Mouse (Mus musculus): ENCODE measurements around the gene Rpgrip1.

Gene Rpgrip1

GRCm38 (mm10) chr14:52196230-52197155 lies 86.0 kb downstream of the Rpgrip1 start:
- DNase-seq (ENCODE audit: extremely low read depth, low read depth, low spot score) = no peak

GRCm38 (mm10) chr14:52197156-52197878 lies 86.8 kb downstream of the Rpgrip1 start, which contains the start of gene Supt16:
Supt16 (minus strand) TSS chr14:52197416.
- no peak for DNase-seq (ENCODE audit: extremely low read depth, low read depth, low spot score)

DNA sequence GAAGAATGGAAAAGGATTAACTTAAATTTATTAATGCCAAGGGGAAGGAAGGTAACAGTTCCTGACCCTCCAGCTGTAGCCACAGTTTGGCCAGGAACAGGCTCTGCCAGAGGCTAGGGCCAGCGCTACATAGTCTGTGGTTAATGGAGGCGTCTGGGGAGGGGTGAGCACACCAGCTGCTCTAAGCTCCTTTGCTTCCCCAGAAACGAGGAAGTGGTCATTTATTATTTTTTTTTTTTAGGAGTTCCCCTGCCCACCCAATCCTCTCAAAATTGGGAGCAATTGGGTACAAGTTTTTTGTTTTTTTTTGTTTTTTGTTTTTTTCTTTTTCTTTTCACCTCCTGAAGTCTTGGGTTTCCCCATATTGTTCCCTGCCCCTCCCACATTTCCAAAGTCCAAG lies 87.6 kb downstream of the Rpgrip1 start:
- DNase-seq (ENCODE audit: extremely low read depth, low read depth, low spot score) = no peak

- DNase-seq (ENCODE audit: extremely low read depth, low read depth, low spot score) = no peak
Observed at GRCm38 (mm10) chr14:52199412-52199811, 88.9 kb downstream of the Rpgrip1 start.

Measured in fat pad, adult 2 months (tissue).